Mouse (Mus musculus): ENCODE measurements around the gene Kmo. TPM values are rescaled to one million over a fixed set of nuclear protein-coding genes. Genes with fewer than 3 reads are reported as not detected.

Kmo gene
- polyA plus RNA-seq, 2 experiments: 0.21 to 0.55 TPM

- Histone ChIP-seq H3K36me3 (ENCODE audit: control insufficient read depth, insufficient read depth, low read length) (no peaks in the 10 kb centered on the region), H3K4me2 (replicated peaks; ENCODE audit: low read depth, low read length, severe bottlenecking) (no peak overlapping the region), H3K4me3 (replicated peaks; ENCODE audit: low read length) (no peak overlapping the region), H3K9ac (ENCODE audit: low read depth, low read length, severe bottlenecking) (no peak overlapping the region), H3K9me3 (ENCODE audit: control insufficient read depth, low read length) (no peaks in the 10 kb centered on the region), H3K4me1 (ENCODE audit: control insufficient read depth, insufficient read depth, low read length) (no peaks in the 10 kb centered on the region), H3K27me3 (ENCODE audit: control insufficient read depth, insufficient read depth, low read length) (no peaks in the 10 kb centered on the region), H3K27ac (replicated peaks; ENCODE audit: low read depth, low read length) (no peak overlapping the region)
- no peak for ATAC-seq (ENCODE audit: low FRiP score, low read depth)
- no peak for DNase-seq (ENCODE audit: low spot score)
- TF ChIP-seq POLR2A (IDR thresholded peaks at IDR 0.05; ENCODE audit: borderline replicate concordance, extremely low read depth, insufficient read depth, insufficient read length): no peak
Measured at GRCm38 (mm10) chr1:175708013-175708412, 87.8 kb downstream of the Kmo start.

Other genes with a start within 250 kb of the Kmo start
- 0.42 and 0.47 TPM in 2 replicates for gene Rgs7, start 127.9 kb upstream of the Kmo start, polyA plus RNA-seq (2012; rRNA removed)
- 0.22 and 0.65 TPM in 2 replicates for gene Rgs7, start 127.9 kb upstream of the Kmo start, polyA plus RNA-seq (2014; fragmentation: Nextera tagmentation; extraction: Ambion mirVana)
- 68.3 and 85.1 TPM in 2 replicates for gene Fh1, start 5.3 kb downstream of the Kmo start, polyA plus RNA-seq (2012; rRNA removed)
- 106 and 113 TPM in 2 replicates for gene Fh1, start 5.3 kb downstream of the Kmo start, polyA plus RNA-seq (2014; fragmentation: Nextera tagmentation; extraction: Ambion mirVana)
- 2.6 and 2.9 TPM in 2 replicates for gene Opn3, start 72.4 kb downstream of the Kmo start, polyA plus RNA-seq (2012; rRNA removed)
- 6.1 and 6.5 TPM in 2 replicates for gene Opn3, start 72.4 kb downstream of the Kmo start, polyA plus RNA-seq (2014; fragmentation: Nextera tagmentation; extraction: Ambion mirVana)
- 2.1 and 2.2 TPM in 2 replicates for gene Chml, start 72.5 kb downstream of the Kmo start, polyA plus RNA-seq (2012; rRNA removed)
- gene Chml, start 72.5 kb downstream of the Kmo start, polyA plus RNA-seq (2014; fragmentation: Nextera tagmentation; extraction: Ambion mirVana): 1.5 and 1.9 TPM in 2 replicates
- gene Wdr64, start 78.2 kb downstream of the Kmo start, polyA plus RNA-seq (2012; rRNA removed): not detected in 2 replicates
- not detected in 2 replicates for gene Wdr64, start 78.2 kb downstream of the Kmo start, polyA plus RNA-seq (2014; fragmentation: Nextera tagmentation; extraction: Ambion mirVana)